Mouse (Mus musculus): ENCODE results near the gene Reep6. TPM values are rescaled to one million over a fixed set of nuclear protein-coding genes. Genes with fewer than 3 reads are reported as not detected.

The Reep6 gene
- polyA plus RNA-seq, 1 experiment from 2014 or later, result 13.5 TPM

DNA sequence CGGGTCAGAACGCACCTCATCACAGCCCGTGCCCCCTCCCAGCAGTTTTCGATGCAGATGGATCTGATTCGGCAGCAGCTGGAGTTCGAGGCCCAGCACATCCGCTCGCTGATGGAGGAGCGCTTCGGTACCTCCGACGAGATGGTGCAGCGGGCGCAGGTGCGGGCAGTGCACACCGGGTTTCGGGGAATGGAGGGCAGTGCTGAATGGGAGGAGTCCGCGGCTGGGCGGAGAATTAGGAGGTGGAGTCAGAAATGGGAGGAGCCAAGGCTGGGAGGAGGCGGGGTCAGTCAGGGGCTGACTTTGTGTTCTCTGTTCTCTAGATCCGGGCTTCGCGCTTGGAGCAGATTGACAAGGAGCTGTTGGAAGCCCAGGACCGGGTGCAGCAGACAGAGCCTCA, 24.9 kb upstream of the Reep6 start:
- Histone ChIP-seq H3K4me2 (replicated peaks; ENCODE audit: low read depth) (no peak overlapping the region), H3K36me3 (ENCODE audit: control insufficient read depth, insufficient read depth, low read length) (no peaks in the 10 kb centered on the region), H3K9me3 (ENCODE audit: control insufficient read depth, low read length) (no peaks in the 10 kb centered on the region), H3K27ac (replicated peaks) (no peak overlapping the region), H3K27me3 (ENCODE audit: control insufficient read depth, insufficient read depth, low read length) (peaks cover 6% of the 10 kb centered on the region; the same call in 1 of the 2 replicates), H3K9ac (ENCODE audit: low read length) (0 out of 2 replicates have a peak overlapping the region, but pooled peaks have one; percentile 18), H3K4me3 (ENCODE audit: low read depth, low read length) (no peak overlapping the region), H3K4me1 (replicated peaks; ENCODE audit: control insufficient read depth, insufficient read depth) (no peaks in the 10 kb centered on the region)
- 20% methylated on average over 25 of the region's 25 CpGs for WGBS
- peak; percentile 45; the same call in 1 of the 2 replicates for ATAC-seq (ENCODE audit: low FRiP score, low TSS enrichment)
- TF ChIP-seq EP300 (optimal IDR thresholded peaks at IDR 0.05), result no peak
- TF ChIP-seq CTCF (IDR thresholded peaks at IDR 0.05; ENCODE audit: low read depth), result no peak
- DNase-seq (ENCODE audit: low spot score), result peak; percentile 81

DNA sequence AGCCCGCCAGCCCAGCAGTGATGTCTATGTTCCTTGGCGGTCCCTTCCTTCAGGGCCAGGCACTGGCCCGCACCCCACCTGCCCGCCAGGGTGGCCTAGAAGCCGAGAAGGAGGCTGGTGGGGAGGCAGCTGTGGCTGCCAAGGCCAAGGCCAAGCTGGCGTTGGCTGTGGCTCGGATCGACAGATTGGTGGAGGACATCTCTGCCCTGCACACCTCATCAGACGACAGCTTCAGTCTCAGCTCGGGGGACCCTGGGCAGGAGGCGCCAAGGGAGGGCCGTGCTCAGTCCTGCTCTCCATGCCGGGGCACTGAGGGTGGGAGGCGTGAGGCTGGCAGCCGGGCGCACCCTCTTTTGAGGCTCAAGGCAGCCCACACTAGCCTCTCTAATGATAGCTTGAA, 18.2 kb upstream of the Reep6 start:
- Histone ChIP-seq H3K4me1 (replicated peaks; ENCODE audit: control insufficient read depth, insufficient read depth) (no peaks in the 10 kb centered on the region; the same call in 1 of the 2 replicates), H3K9me3 (ENCODE audit: control insufficient read depth, low read length) (no peaks in the 10 kb centered on the region), H3K27me3 (ENCODE audit: control insufficient read depth, insufficient read depth, low read length) (0 out of 2 replicates have a peak, but pooled peaks cover 9% of the 10 kb centered on the region), H3K27ac (replicated peaks) (no peak overlapping the region), H3K4me3 (ENCODE audit: low read depth, low read length) (no peak overlapping the region), H3K4me2 (replicated peaks; ENCODE audit: low read depth) (no peak overlapping the region), H3K9ac (ENCODE audit: low read length) (no peak overlapping the region), H3K36me3 (ENCODE audit: control insufficient read depth, insufficient read depth, low read length) (no peaks in the 10 kb centered on the region)
- WGBS, result 83% methylated on average over 16 of the region's 16 CpGs
- TF ChIP-seq EP300 (optimal IDR thresholded peaks at IDR 0.05), result no peak
- no peak for TF ChIP-seq CTCF (IDR thresholded peaks at IDR 0.05; ENCODE audit: low read depth)
- DNase-seq (ENCODE audit: low spot score) (no peak), ATAC-seq (ENCODE audit: low FRiP score, low TSS enrichment) (no peak)

DNA sequence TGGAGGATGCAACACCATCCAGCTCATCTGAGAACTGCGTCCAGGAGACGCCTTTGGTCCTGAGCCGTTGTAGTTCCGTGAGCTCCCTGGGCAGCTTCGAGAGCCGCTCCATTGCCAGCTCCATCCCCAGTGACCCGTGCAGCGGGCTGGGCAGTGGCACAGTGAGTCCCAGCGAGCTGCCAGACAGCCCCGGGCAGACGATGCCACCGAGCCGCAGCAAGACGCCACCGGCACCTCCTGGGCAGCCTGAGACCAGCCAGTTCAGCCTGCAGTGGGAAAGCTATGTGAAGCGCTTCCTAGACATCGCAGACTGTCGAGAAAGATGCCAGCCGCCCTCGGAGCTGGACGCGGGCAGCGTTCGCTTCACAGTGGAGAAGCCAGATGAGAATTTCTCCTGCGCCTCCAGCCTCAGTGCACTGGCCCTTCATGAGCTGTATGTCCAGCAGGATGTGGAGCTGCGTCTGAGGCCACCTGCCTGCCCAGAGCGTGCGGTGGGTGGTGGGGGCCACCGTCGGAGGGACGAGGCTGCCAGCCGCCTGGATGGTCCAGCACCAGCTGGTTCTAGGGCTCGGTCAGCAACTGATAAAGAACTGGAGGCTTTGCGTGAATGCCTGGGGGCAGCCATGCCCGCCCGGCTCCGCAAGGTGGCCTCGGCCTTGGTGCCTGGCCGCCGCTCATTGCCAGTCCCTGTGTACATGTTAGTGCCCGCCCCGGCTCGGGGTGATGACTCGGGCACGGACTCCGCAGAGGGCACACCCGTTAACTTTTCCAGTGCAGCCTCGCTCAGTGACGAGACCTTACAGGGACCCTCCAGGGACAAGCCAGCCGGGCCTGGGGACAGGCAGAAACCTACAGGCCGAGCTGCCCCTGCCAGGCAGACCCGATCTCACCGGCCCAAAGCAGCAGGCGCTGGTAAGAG, 16.9 kb upstream of the Reep6 start:
- H3K36me3 ChIP-seq (ENCODE audit: control insufficient read depth, insufficient read depth, low read length), result peaks cover 2% of the 10 kb centered on the region; the same call in 1 of the 2 replicates
- no peak overlapping the region for H3K4me3 ChIP-seq (ENCODE audit: low read depth, low read length)
- ATAC-seq (ENCODE audit: low FRiP score, low TSS enrichment), result no peak
- no peaks in the 10 kb centered on the region; the same call in 1 of the 2 replicates for H3K4me1 ChIP-seq (replicated peaks; ENCODE audit: control insufficient read depth, insufficient read depth)
- TF ChIP-seq CTCF (IDR thresholded peaks at IDR 0.05; ENCODE audit: low read depth) (no peak), EP300 (optimal IDR thresholded peaks at IDR 0.05) (no peak)
- H3K9me3 ChIP-seq (ENCODE audit: control insufficient read depth, low read length), result no peaks in the 10 kb centered on the region
- no peak overlapping the region for H3K9ac ChIP-seq (ENCODE audit: low read length)
- H3K27ac ChIP-seq (replicated peaks), result no peak overlapping the region
- 67% methylated on average over 54 of the region's 54 CpGs for WGBS
- no peak for DNase-seq (ENCODE audit: low spot score)
- H3K4me2 ChIP-seq (replicated peaks; ENCODE audit: low read depth), result no peak overlapping the region
- 0 out of 2 replicates have a peak, but pooled peaks cover 9% of the 10 kb centered on the region for H3K27me3 ChIP-seq (ENCODE audit: control insufficient read depth, insufficient read depth, low read length)

DNA sequence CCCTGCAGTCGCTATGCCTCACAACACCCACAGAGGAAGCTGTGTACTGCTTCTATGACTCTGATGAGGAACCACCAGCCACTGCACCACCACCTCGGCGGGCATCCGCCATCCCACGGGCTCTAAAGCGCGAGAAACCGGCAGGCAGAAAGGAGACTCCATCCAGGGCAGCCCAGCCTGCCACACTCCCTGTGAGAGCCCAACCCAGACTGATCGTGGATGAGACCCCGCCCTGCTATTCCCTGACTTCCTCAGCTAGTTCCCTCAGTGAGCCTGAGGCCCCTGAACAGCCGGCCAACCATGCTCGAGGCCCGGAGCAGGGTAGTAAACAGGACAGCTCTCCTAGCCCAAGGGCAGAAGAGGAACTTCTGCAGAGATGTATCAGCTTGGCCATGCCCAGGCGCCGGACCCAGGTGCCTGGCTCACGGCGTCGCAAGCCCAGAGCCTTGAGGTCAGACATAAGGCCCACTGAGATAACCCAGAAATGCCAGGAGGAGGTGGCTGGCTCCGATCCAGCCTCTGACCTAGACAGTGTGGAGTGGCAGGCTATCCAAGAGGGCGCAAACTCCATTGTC, 16.0 kb upstream of the Reep6 start:
- Histone ChIP-seq H3K4me1 (replicated peaks; ENCODE audit: control insufficient read depth, insufficient read depth) (no peaks in the 10 kb centered on the region; the same call in 1 of the 2 replicates), H3K36me3 (ENCODE audit: control insufficient read depth, insufficient read depth, low read length) (peaks cover 3% of the 10 kb centered on the region; the same call in 1 of the 2 replicates), H3K9me3 (ENCODE audit: control insufficient read depth, low read length) (no peaks in the 10 kb centered on the region), H3K9ac (ENCODE audit: low read length) (0 out of 2 replicates have a peak overlapping the region, but pooled peaks have one; percentile 31), H3K27me3 (ENCODE audit: control insufficient read depth, insufficient read depth, low read length) (0 out of 2 replicates have a peak, but pooled peaks cover 9% of the 10 kb centered on the region), H3K4me2 (replicated peaks; ENCODE audit: low read depth) (no peak overlapping the region), H3K27ac (replicated peaks) (no peak overlapping the region), H3K4me3 (ENCODE audit: low read depth, low read length) (no peak overlapping the region)
- ATAC-seq (ENCODE audit: low FRiP score, low TSS enrichment) (0 out of 2 replicates have a peak, but pooled peaks have one; percentile 8), DNase-seq (ENCODE audit: low spot score) (no peak)
- 27% methylated on average over 20 of the region's 20 CpGs for WGBS
- TF ChIP-seq CTCF (IDR thresholded peaks at IDR 0.05; ENCODE audit: low read depth), result no peak
- TF ChIP-seq EP300 (optimal IDR thresholded peaks at IDR 0.05), result no peak

DNA sequence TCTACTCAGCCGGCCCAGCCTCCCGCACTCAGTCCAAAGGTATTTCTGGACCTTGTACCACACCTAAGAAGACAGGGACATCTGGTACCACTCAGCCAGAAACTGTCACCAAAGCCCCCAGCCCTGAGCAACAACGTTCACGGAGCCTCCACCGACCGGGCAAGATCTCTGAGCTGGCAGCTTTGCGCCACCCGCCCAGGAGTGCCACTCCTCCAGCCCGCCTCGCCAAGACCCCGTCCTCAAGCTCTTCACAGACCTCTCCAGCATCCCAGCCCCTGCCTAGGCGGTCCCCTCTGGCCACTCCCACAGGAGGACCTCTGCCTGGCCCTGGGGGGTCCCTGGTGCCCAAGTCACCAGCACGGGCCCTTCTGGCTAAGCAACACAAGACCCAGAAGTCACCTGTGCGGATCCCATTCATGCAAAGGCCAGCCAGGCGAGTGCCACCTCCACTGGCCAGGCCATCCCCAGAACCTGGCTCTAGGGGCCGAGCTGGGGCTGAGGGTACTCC, 15.2 kb upstream of the Reep6 start:
- no peak for TF ChIP-seq CTCF (IDR thresholded peaks at IDR 0.05; ENCODE audit: low read depth)
- TF ChIP-seq EP300 (optimal IDR thresholded peaks at IDR 0.05), result no peak
- DNase-seq (ENCODE audit: low spot score) (no peak), ATAC-seq (ENCODE audit: low FRiP score, low TSS enrichment) (no peak; the same call in 1 of the 2 replicates)
- no peak overlapping the region for H3K27ac ChIP-seq (replicated peaks)
- 0 out of 2 replicates have a peak, but pooled peaks cover 9% of the 10 kb centered on the region for H3K27me3 ChIP-seq (ENCODE audit: control insufficient read depth, insufficient read depth, low read length)
- WGBS, result 54% methylated on average over 16 of the region's 16 CpGs
- H3K4me1 ChIP-seq (replicated peaks; ENCODE audit: control insufficient read depth, insufficient read depth), result peaks cover under 1% of the 10 kb centered on the region; the same call in 1 of the 2 replicates
- no peak overlapping the region for H3K9ac ChIP-seq (ENCODE audit: low read length)
- H3K36me3 ChIP-seq (ENCODE audit: control insufficient read depth, insufficient read depth, low read length), result peaks cover 8% of the 10 kb centered on the region; the same call in 1 of the 2 replicates
- no peak overlapping the region for H3K4me2 ChIP-seq (replicated peaks; ENCODE audit: low read depth)
- H3K9me3 ChIP-seq (ENCODE audit: control insufficient read depth, low read length), result no peaks in the 10 kb centered on the region
- H3K4me3 ChIP-seq (ENCODE audit: low read depth, low read length), result no peak overlapping the region

All from stomach, postnatal 0 days (tissue).